Mouse (Mus musculus) thymus, adult 2 months (tissue): ENCODE measurements around the gene Wbp1l.

Experiments used
- CTCF ChIP-seq: fragments of 200-500 bp; IDR thresholded peaks from 2 replicates; pipeline ENCODE4 v1.5.1; 2012; ENCODE audit warnings: mild to moderate bottlenecking, control low read depth, low read length, moderate library complexity, borderline replicate concordance; ENCODE audit not compliant: control insufficient read depth, poor library complexity, insufficient read depth; ENCODE audit errors: extremely low read depth
- POLR2A ChIP-seq: fragments of 200-500 bp; IDR thresholded peaks from 2 replicates; pipeline ENCODE4 v1.6.1; 2012; ENCODE audit warnings: mild to moderate bottlenecking, low read length, control low read depth, moderate library complexity; ENCODE audit not compliant: control insufficient read depth, poor library complexity, insufficient read depth; ENCODE audit errors: extremely low read depth

DNA sequence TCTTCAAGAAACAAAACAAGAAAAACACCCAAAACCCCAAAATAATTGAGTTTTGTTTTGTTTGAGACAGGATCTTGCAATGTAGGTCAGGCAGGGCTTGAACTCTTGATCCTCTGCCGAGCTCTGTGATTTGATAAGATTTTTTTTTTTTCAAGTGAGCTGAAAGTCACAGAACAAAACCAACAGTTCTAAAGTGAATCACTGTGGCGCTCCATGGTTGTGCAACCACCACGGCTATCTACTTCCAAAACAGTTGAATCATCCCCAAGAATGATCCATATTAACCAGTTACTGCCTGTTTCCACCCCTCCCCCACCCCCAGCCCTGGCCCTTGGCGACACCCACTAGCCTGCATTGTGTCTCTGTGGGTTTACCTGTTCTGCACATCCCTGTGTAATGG is 1.5 kb downstream of the Wbp1l start:
- no peak for TF ChIP-seq CTCF
- no peak for TF ChIP-seq POLR2A
